Mouse (Mus musculus) lung, postnatal 0 days (tissue): ENCODE measurements around the gene B130006D01Rik. TPM values are rescaled to one million over a fixed set of nuclear protein-coding genes. Genes with fewer than 3 reads are reported as not detected.

Experiments
- ATAC-seq: fragments of 200-750 bp; cut with Nextera tagmentation; 2 replicates; pipeline ENCODE4 v1.8.0; 2017; ENCODE audit warnings: moderate library complexity
- DNase-seq: peaks from one replicate; pipeline ENCODE4 v3.0.0-alpha.2; 2016; ENCODE audit warnings: low spot score
- H3K27ac ChIP-seq: fragments of 300-500 bp; sonication (generic); 2 replicates; pipeline ENCODE4 v1.5.1; 2014; ENCODE audit warnings: antibody characterized with exemption, mild to moderate bottlenecking, low read length, mixed read lengths
- H3K27me3 ChIP-seq: fragments of 300-500 bp; sonication (generic); replicated peaks from 2 replicates; pipeline ENCODE4 v1.6.1; 2014; ENCODE audit warnings: low read length, mixed read lengths; ENCODE audit not compliant: insufficient read depth
- H3K36me3 ChIP-seq: fragments of 300-500 bp; sonication (generic); 2 replicates; pipeline ENCODE4 v1.6.1; 2014; ENCODE audit warnings: low read length, mixed read lengths; ENCODE audit not compliant: insufficient read depth
- H3K4me1 ChIP-seq: fragments of 300-500 bp; sonication (generic); 2 replicates; pipeline ENCODE4 v1.6.1; 2014; ENCODE audit warnings: antibody characterized with exemption, low read depth, low read length, mixed read lengths; ENCODE audit not compliant: insufficient read depth
- H3K4me2 ChIP-seq: fragments of 300-500 bp; sonication (generic); replicated peaks from 2 replicates; pipeline ENCODE4 v1.6.1; 2014; ENCODE audit warnings: low read depth, mild to moderate bottlenecking, low read length, moderate library complexity, mixed read lengths
- H3K4me3 ChIP-seq: fragments of 300-500 bp; sonication (generic); 2 replicates; pipeline ENCODE4 v1.5.1; 2014; ENCODE audit warnings: low read depth, low read length
- H3K9ac ChIP-seq: fragments of 300-500 bp; sonication (generic); replicated peaks from 2 replicates; pipeline ENCODE4 v1.6.1; 2014; ENCODE audit warnings: low read depth, mild to moderate bottlenecking
- H3K9me3 ChIP-seq: fragments of 300-500 bp; sonication (generic); 2 replicates; pipeline ENCODE4 v1.6.1; 2016; ENCODE audit warnings: low read length, mixed read lengths
- CTCF ChIP-seq: IDR thresholded peaks from 2 replicates; pipeline ENCODE4 v1.5.1; 2016; ENCODE audit warnings: antibody characterized with exemption, mild to moderate bottlenecking
- EP300 ChIP-seq: IDR thresholded peaks from 2 replicates; pipeline ENCODE4 v1.6.1; 2016; ENCODE audit warnings: antibody characterized with exemption, mild to moderate bottlenecking, control low read depth
- WGBS: fragments of 180-500 bp; shearing (Covaris S2); extraction: QIAGEN DNeasy Blood & Tissue Kit; methylation state at CpG from one replicate; pipeline ENCODE4 v1.1.7; 2014; 5-methylcytosine and 5-hydroxymethylcytosine counted together
- polyA plus RNA-seq: library from polyadenylated mRNA; unstranded; fragments of >200 nt; fragmentation: Nextera tagmentation; extraction: Ambion mirVana; gene quantifications from 2 replicates; pipeline ENCODE4 v1.2.1, GENCODE M21; 2015

Gene B130006D01Rik
- polyA plus RNA-seq, 1 experiment from 2014 or later = 0.42 TPM

- no peak overlapping the region for H3K4me3 ChIP-seq
- no peak for TF ChIP-seq EP300
- peak; percentile 67 for TF ChIP-seq CTCF
- no peak overlapping the region for H3K9ac ChIP-seq
- H3K4me2 ChIP-seq = no peak overlapping the region
- H3K27me3 ChIP-seq = no peaks in the 10 kb centered on the region
- WGBS = 55% methylated on average over 9 of the region's 9 CpGs
- peak; percentile 57 for DNase-seq
- H3K9me3 ChIP-seq = no peaks in the 10 kb centered on the region
- no peaks in the 10 kb centered on the region for H3K4me1 ChIP-seq
- no peaks in the 10 kb centered on the region for H3K36me3 ChIP-seq
- peak; percentile 28; the same call in 1 of the 2 replicates for ATAC-seq
- peak overlapping the region; percentile 22; the same call in 1 of the 2 replicates for H3K27ac ChIP-seq
These were observed 47.5 kb downstream of the B130006D01Rik start for GRCm38 (mm10) chr11:95770720-95771364.

- ATAC-seq = no peak
- Histone ChIP-seq H3K4me3 (no peak overlapping the region), H3K9me3 (no peaks in the 10 kb centered on the region), H3K27me3 (no peaks in the 10 kb centered on the region), H3K36me3 (no peaks in the 10 kb centered on the region), H3K27ac (peak overlapping the region; percentile 22), H3K4me1 (no peaks in the 10 kb centered on the region), H3K9ac (no peak overlapping the region), H3K4me2 (no peak overlapping the region)
- 71% methylated on average over 8 of the region's 8 CpGs for WGBS
- no peak for TF ChIP-seq EP300
- no peak for TF ChIP-seq CTCF
- DNase-seq = no peak
These were observed 48.3 kb downstream of the B130006D01Rik start for GRCm38 (mm10) chr11:95771665-95772064.

GRCm38 (mm10) chr11:95773264-95773663, 49.9 kb downstream of the B130006D01Rik start:
- Histone ChIP-seq H3K9ac (no peak overlapping the region), H3K27ac (no peak overlapping the region; the same call in 1 of the 2 replicates), H3K4me2 (no peak overlapping the region), H3K4me1 (no peaks in the 10 kb centered on the region), H3K36me3 (no peaks in the 10 kb centered on the region), H3K4me3 (no peak overlapping the region), H3K9me3 (no peaks in the 10 kb centered on the region), H3K27me3 (no peaks in the 10 kb centered on the region)
- 55% methylated on average over 3 of the region's 3 CpGs for WGBS
- TF ChIP-seq EP300 (no peak), CTCF (no peak)
- no peak for DNase-seq
- no peak for ATAC-seq

Other genes with a start within 250 kb of the B130006D01Rik start
- 1.2 and 1.5 TPM in 2 replicates for gene Nxph3, start 209.0 kb upstream of the B130006D01Rik start, polyA plus RNA-seq
- 0.43 and 0.50 TPM in 2 replicates for gene Ngfr, start 135.9 kb upstream of the B130006D01Rik start, polyA plus RNA-seq
- gene Phb, start 56.6 kb upstream of the B130006D01Rik start, polyA plus RNA-seq = 94.7 and 95.1 TPM in 2 replicates
- 18.5 and 19.6 TPM in 2 replicates for gene Zfp652, start 10.9 kb upstream of the B130006D01Rik start, polyA plus RNA-seq
- 1.3 and 1.6 TPM in 2 replicates for gene Phospho1, start 100.9 kb downstream of the B130006D01Rik start, polyA plus RNA-seq
- gene Gngt2, start 113.6 kb downstream of the B130006D01Rik start, polyA plus RNA-seq = 62.5 and 75.9 TPM in 2 replicates
- 29.4 and 33.3 TPM in 2 replicates for gene Abi3, start 118.9 kb downstream of the B130006D01Rik start, polyA plus RNA-seq
- not detected in 2 replicates for gene B4galnt2, start 191.3 kb downstream of the B130006D01Rik start, polyA plus RNA-seq